Mouse (Mus musculus): ENCODE results near the gene Slc2a6.

DNA sequence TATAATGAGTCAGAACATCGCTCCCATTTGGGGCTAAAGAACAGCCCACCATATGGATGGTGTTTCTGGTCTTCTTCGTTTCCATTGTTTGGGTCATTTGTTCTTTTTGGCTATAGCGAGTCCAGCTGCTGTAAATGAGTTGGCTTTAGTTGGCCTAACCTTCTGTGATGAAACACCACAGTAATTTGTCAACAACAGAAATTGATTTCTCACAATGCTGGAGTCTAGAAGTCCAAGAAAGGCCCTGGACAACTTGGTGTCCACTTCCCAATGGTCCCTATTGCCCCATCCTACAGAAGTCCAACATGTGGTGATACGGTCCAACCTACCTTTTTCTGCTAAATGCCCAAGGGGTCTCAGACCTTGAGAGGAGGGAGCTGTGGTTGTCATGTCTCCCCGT lies 43.2 kb downstream of the Slc2a6 start:
- TF ChIP-seq POLR2A (IDR thresholded peaks at IDR 0.05; ENCODE audit: control insufficient read depth in 1 of 2, insufficient read depth in 1 of 2, low read depth in 1 of 2, low read length in 2 of 2, poor library complexity in 1 of 2) (no peak), MXI1 (IDR thresholded peaks at IDR 0.05; ENCODE audit: low read depth, low read length) (no peak), CTCF (IDR thresholded peaks at IDR 0.05 in 2 of 3, conservative IDR thresholded peaks at IDR 0.05 in 1 of 3; ENCODE audit: control insufficient read depth in 1 of 3, insufficient read depth in 1 of 3, low read depth in 2 of 3, low read length in 3 of 3, poor library complexity in 1 of 3, severe bottlenecking in 1 of 3) (no peak)
